Mouse (Mus musculus): ENCODE data around the gene Ttc24.

DNA sequence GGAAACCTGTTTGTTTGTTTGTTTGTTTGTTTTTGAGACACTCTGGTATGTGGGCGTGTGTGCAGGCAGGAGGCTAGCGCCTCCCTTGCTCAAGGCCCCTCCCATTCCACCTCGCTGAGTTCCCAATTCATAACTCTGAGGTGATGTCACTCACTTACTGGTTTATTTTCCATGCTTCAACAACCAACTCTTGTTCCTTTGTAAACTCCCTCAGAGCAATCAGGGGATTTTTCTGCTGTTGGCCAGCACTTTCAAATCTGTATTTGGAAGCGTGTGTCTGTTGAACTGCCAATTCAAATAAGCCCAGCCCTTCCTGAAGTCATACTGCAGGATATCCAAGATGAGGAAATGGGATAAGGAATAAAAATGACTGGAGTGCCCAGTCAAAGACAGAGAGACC, 4.6 kb upstream of the Ttc24 start:
- TF ChIP-seq CTCF (IDR thresholded peaks at IDR 0.05; ENCODE audit: borderline replicate concordance, control insufficient read depth, extremely low read depth, insufficient read depth, low read length, poor library complexity) (no peak), POLR2A (IDR thresholded peaks at IDR 0.05; ENCODE audit: control insufficient read depth, extremely low read depth, insufficient read depth, low read length, poor library complexity) (no peak)
